Mouse (Mus musculus) forebrain, embryonic 10.5 days (tissue): ENCODE data around the gene Csmd2. TPM values are rescaled to one million over a fixed set of nuclear protein-coding genes. Genes with fewer than 3 reads are reported as not detected.

Experiments used
- DNase-seq: peaks from one replicate; pipeline ENCODE4 v3.0.0-alpha.2; 2017; ENCODE audit warnings: low spot score; ENCODE audit errors: extremely low spot score
- H3K27ac ChIP-seq: fragments of 300-500 bp; sonication (generic); 2 replicates; pipeline ENCODE4 v1.5.1; 2016; ENCODE audit warnings: mild to moderate bottlenecking
- H3K27me3 ChIP-seq: fragments of 300-500 bp; sonication (generic); 2 replicates; pipeline ENCODE4 v1.6.1; 2016; ENCODE audit warnings: mild to moderate bottlenecking; ENCODE audit not compliant: poor library complexity, severe bottlenecking
- H3K36me3 ChIP-seq: fragments of 300-500 bp; sonication (generic); replicated peaks from 2 replicates; pipeline ENCODE4 v1.6.1; 2016; ENCODE audit warnings: mild to moderate bottlenecking, moderate library complexity
- H3K4me1 ChIP-seq: fragments of 300-500 bp; sonication (generic); 2 replicates; pipeline ENCODE4 v1.6.1; 2016
- H3K4me3 ChIP-seq: fragments of 300-500 bp; sonication (generic); 2 replicates; pipeline ENCODE4 v1.5.1; 2016; ENCODE audit warnings: mild to moderate bottlenecking, moderate library complexity
- H3K9me3 ChIP-seq: fragments of 300-500 bp; sonication (generic); 2 replicates; pipeline ENCODE4 v1.6.1; 2016; ENCODE audit warnings: mild to moderate bottlenecking, moderate library complexity
- WGBS: fragments of 180-500 bp; shearing (Covaris S2); methylation state at CpG from one replicate; pipeline ENCODE4 v1.1.7; 2016; 5-methylcytosine and 5-hydroxymethylcytosine counted together
- polyA plus RNA-seq: library from polyadenylated mRNA; unstranded; fragments of >200 nt; fragmentation: Nextera tagmentation; extraction: Ambion mirVana; gene quantifications from 2 replicates; pipeline ENCODE4 v1.2.1, GENCODE M21; 2016

The Csmd2 gene
- polyA plus RNA-seq, 1 experiment from 2014 or later, result 0.40 TPM

DNA sequence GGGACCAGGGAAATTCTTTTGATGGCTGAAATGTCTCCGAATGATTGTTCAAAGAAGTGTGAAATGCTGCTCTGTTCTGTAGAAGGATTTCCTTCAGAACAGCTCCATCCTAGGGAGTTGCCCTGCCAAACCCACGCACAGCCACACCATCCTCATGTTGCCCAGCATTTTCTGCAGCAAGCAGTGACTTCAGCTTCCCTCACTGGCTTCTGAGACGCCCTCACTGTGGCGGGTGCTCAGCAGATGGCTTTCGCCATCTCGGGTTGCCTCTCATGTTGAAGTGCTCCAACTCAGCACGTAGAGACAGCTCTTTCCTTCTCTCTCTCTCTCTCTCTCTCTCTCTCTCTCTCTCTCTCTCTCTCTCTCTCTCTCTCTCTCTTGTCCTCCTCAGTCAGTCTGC is 353.7 kb downstream of the Csmd2 start:
- no peak overlapping the region for H3K27ac ChIP-seq
- no peaks in the 10 kb centered on the region for H3K4me1 ChIP-seq
- no peaks in the 10 kb centered on the region for H3K36me3 ChIP-seq
- no peak overlapping the region for H3K4me3 ChIP-seq
- 83% methylated on average over 7 of the region's 7 CpGs for WGBS
- H3K27me3 ChIP-seq, result no peaks in the 10 kb centered on the region
- H3K9me3 ChIP-seq, result no peaks in the 10 kb centered on the region
- DNase-seq, result no peak

- Histone ChIP-seq H3K27ac (no peak overlapping the region), H3K4me1 (no peaks in the 10 kb centered on the region), H3K27me3 (no peaks in the 10 kb centered on the region), H3K9me3 (no peaks in the 10 kb centered on the region), H3K36me3 (no peaks in the 10 kb centered on the region), H3K4me3 (no peak overlapping the region)
- no peak for DNase-seq
- 73% methylated on average over 1 of the region's 1 CpGs for WGBS
Measured at GRCm38 (mm10) chr4:128342208-128342607, 354.6 kb downstream of the Csmd2 start.

- Histone ChIP-seq H3K9me3 (no peaks in the 10 kb centered on the region), H3K36me3 (no peaks in the 10 kb centered on the region), H3K27me3 (no peaks in the 10 kb centered on the region), H3K27ac (no peak overlapping the region), H3K4me3 (no peak overlapping the region), H3K4me1 (no peaks in the 10 kb centered on the region)
- WGBS, result 91% methylated on average over 11 of the region's 11 CpGs
- DNase-seq, result no peak
Measured at GRCm38 (mm10) chr4:128358751-128359150, 371.1 kb downstream of the Csmd2 start.

DNA sequence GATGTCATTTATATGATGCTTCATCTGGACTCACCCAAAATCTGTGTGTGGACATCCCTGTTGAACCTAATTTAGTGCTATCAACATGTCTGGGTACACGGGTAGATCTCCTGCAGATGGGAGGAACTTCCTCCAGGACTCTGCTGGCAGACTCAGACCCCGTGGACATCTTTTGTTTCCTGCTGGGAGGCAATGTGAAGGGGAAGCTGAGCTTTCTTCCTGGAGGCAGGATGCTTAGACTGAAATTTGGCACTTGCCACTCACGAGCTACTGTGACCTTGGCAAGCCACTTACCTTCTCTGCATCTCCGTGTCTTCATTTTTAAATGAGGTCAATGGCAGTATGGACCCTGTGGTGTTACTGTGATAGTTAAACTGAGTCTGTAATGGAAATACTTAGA is 378.2 kb downstream of the Csmd2 start:
- no peaks in the 10 kb centered on the region for H3K4me1 ChIP-seq
- H3K27me3 ChIP-seq, result no peaks in the 10 kb centered on the region
- 82% methylated on average over 4 of the region's 4 CpGs for WGBS
- no peak for DNase-seq
- H3K9me3 ChIP-seq, result no peaks in the 10 kb centered on the region
- H3K4me3 ChIP-seq, result no peak overlapping the region
- H3K36me3 ChIP-seq, result no peaks in the 10 kb centered on the region
- H3K27ac ChIP-seq, result no peak overlapping the region

- Histone ChIP-seq H3K9me3 (no peaks in the 10 kb centered on the region), H3K4me3 (no peak overlapping the region), H3K27me3 (no peaks in the 10 kb centered on the region), H3K4me1 (no peaks in the 10 kb centered on the region), H3K27ac (no peak overlapping the region), H3K36me3 (no peaks in the 10 kb centered on the region)
- DNase-seq, result no peak
- 95% methylated on average over 6 of the region's 6 CpGs for WGBS
Measured at GRCm38 (mm10) chr4:128368088-128368487, 380.4 kb downstream of the Csmd2 start.

DNA sequence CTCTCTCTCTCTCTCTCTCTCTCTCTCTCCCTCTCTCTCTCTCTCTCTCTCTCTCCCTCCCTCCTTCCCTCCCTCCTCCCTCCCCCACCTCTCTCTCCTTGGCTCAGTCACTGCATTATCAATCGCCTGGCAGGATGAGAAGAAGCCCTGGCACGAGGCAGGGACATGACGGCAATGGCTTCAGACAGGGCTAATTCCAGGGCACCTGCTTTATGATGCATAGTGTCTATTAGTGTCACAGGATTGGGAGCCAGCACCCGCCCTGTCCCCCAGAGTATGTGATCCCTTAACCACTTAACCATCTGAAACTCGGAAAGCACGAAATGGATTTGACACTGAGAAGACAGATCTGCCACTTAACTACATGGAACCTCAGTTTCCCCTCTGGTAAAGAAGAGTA is 384.1 kb downstream of the Csmd2 start:
- DNase-seq, result no peak
- no peak overlapping the region for H3K4me3 ChIP-seq
- WGBS, result 87% methylated on average over 6 of the region's 6 CpGs
- H3K27ac ChIP-seq, result no peak overlapping the region
- H3K4me1 ChIP-seq, result no peaks in the 10 kb centered on the region
- H3K27me3 ChIP-seq, result no peaks in the 10 kb centered on the region
- no peaks in the 10 kb centered on the region for H3K9me3 ChIP-seq
- no peaks in the 10 kb centered on the region for H3K36me3 ChIP-seq

DNA sequence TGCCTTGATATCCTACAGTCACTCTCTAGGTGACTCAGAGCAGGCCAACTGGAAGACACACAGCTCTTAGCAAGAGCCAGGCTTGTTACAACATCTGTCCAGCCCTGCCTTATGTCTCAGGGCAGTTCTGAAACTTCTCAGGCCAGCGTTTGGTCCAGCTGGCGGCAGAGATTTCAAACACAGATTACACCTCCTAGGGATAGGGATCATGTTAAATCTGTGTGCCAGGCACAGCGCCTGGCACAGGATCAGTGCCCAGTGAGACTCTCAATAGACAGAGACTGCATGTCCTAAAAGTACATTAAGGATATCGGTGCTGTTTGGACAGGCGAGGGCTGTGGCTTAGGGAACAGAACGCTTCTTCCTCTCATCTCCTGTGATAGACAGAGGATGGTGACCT is 385.5 kb downstream of the Csmd2 start:
- Histone ChIP-seq H3K27ac (no peak overlapping the region), H3K36me3 (no peaks in the 10 kb centered on the region), H3K27me3 (no peaks in the 10 kb centered on the region), H3K4me3 (no peak overlapping the region), H3K4me1 (no peaks in the 10 kb centered on the region), H3K9me3 (no peaks in the 10 kb centered on the region)
- 88% methylated on average over 6 of the region's 6 CpGs for WGBS
- DNase-seq, result no peak

- no peak for DNase-seq
- Histone ChIP-seq H3K27ac (no peak overlapping the region), H3K4me3 (no peak overlapping the region), H3K9me3 (no peaks in the 10 kb centered on the region), H3K27me3 (no peaks in the 10 kb centered on the region), H3K4me1 (no peaks in the 10 kb centered on the region), H3K36me3 (no peaks in the 10 kb centered on the region)
- WGBS, result 89% methylated on average over 5 of the region's 5 CpGs
Measured at GRCm38 (mm10) chr4:128374051-128374450, 386.4 kb downstream of the Csmd2 start.

DNA sequence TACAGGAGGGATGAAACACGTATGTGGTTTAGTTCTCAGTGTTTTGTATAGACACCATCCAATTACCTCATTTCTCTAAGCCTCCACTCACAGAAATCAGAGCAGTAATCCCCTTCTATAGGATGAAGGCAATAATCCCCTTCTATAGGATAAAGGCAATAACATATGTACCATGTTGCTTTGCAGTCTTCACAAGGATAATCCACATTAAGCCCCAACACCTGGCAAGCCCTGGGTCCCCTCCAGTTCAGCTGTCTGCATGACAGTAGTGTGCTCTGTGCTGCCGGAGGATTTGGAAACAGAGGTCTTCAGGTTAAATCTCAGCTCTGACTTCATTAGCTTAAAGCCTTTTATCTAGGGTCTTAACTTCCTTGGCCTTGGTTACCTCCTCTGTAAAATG is 391.3 kb downstream of the Csmd2 start:
- Histone ChIP-seq H3K4me1 (no peaks in the 10 kb centered on the region), H3K27ac (no peak overlapping the region), H3K27me3 (no peaks in the 10 kb centered on the region), H3K4me3 (no peak overlapping the region), H3K36me3 (no peaks in the 10 kb centered on the region), H3K9me3 (no peaks in the 10 kb centered on the region)
- WGBS, result 51% methylated on average over 2 of the region's 2 CpGs
- no peak for DNase-seq

DNA sequence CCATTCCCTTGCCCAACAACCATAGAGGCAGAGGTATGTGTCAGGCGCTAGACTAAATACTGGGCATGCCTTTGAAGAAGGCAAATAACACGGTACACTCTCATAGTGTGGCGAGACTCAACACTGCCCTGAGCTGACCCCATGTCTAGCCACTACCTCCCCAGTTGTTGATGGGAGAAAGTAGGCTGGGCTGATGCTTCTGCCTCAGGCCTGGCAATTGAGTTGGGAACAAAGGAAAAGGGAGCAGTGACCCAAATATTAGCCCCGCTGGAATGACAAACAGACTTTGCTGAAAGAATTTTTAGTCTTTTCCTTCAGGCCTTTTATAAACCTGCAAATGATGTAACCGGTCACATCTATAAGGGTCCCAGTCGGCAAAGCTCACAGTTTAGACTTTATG is 393.7 kb downstream of the Csmd2 start:
- Histone ChIP-seq H3K9me3 (no peaks in the 10 kb centered on the region), H3K4me3 (no peak overlapping the region), H3K27me3 (no peaks in the 10 kb centered on the region), H3K4me1 (no peaks in the 10 kb centered on the region), H3K36me3 (no peaks in the 10 kb centered on the region), H3K27ac (no peak overlapping the region)
- WGBS, result 90% methylated on average over 6 of the region's 6 CpGs
- no peak for DNase-seq

DNA sequence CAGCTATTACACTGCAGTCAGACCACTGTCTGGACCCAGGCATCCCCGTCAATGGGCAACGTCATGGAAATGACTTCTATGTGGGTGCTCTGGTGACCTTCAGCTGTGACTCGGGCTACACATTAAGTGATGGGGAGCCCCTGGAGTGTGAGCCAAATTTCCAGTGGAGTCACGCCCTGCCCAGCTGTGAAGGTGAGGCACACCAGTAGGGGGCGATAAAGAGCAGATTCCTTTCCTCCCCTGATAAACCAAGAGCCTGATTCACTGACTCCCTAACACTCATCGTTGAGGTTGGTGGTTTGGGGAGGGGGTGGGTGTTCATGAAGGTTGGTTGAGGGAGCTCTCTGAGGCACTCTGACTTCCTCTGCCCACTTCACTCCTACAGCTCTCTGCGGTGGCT is 396.1 kb downstream of the Csmd2 start:
- no peak overlapping the region for H3K4me3 ChIP-seq
- DNase-seq, result no peak
- H3K36me3 ChIP-seq, result no peaks in the 10 kb centered on the region
- no peaks in the 10 kb centered on the region for H3K27me3 ChIP-seq
- H3K9me3 ChIP-seq, result no peaks in the 10 kb centered on the region
- no peak overlapping the region for H3K27ac ChIP-seq
- WGBS, result 90% methylated on average over 7 of the region's 7 CpGs
- H3K4me1 ChIP-seq, result no peaks in the 10 kb centered on the region

DNA sequence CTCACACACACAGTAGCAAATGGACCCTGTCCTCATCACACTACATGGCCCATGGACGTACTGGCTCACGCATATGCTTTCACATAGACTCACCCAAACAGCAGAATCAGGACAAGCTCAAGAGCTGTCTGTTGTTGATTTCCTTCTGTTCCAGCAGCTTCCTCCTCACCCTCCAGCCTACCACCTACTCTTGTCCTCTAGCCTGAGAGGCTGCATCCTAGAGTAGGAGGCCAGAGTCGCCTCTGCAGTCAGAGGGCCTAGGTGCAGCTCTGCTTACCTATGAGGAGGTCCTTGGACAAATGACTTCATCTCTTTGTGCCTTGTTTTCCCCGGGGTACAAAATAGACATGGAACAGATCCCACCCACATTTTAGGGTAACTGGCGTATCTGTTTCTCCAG is 403.8 kb downstream of the Csmd2 start:
- Histone ChIP-seq H3K27me3 (no peaks in the 10 kb centered on the region), H3K4me1 (peaks cover 18% of the 10 kb centered on the region), H3K36me3 (no peaks in the 10 kb centered on the region), H3K4me3 (no peak overlapping the region), H3K27ac (no peak overlapping the region), H3K9me3 (no peaks in the 10 kb centered on the region)
- WGBS, result 91% methylated on average over 5 of the region's 5 CpGs
- no peak for DNase-seq

DNA sequence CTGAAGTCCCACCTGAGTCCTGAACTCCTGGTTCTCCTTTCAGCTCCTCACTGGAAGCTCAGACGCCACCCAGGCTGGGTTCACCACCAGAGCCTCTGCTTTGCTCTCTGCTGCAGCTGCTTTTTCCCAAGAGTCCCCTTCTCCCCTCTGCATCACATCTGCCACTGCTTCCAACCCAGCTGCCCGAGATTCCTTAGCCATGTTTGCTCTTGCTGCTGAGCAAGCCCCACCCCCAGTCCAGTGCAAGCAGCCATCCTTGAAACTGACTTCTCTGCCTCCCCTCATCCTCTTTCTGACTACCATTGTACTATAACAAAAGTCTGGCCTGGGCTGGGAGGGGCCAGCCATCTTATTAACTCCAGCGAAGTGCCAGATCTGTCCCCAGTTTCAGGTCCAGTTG is 404.6 kb downstream of the Csmd2 start:
- no peak overlapping the region for H3K4me3 ChIP-seq
- no peaks in the 10 kb centered on the region for H3K36me3 ChIP-seq
- peaks cover 22% of the 10 kb centered on the region for H3K4me1 ChIP-seq
- 35% methylated on average over 3 of the region's 3 CpGs for WGBS
- DNase-seq, result peak; percentile 18
- no peaks in the 10 kb centered on the region for H3K27me3 ChIP-seq
- H3K9me3 ChIP-seq, result no peaks in the 10 kb centered on the region
- H3K27ac ChIP-seq, result 0 out of 2 replicates have a peak overlapping the region, but pooled peaks have one; percentile 12

DNA sequence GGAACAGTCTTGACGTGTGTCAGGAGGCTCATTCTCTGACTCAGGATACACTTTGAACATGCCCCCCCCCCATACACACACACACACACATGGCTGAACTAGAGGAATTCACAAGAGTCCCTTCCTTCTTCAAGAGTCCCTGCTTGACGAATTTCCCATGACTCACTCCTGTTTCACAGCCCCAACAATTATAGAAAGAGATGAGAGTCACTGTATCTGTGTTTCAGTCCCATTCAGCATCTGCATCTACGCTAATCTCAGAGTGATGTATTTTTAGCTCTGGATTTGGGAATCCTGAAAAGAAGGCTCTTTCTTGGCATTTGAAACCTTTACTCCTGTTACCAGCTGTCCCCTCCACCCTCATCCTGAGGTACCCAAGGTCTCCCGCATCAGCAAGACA is 406.2 kb downstream of the Csmd2 start:
- Histone ChIP-seq H3K4me1 (peaks cover 31% of the 10 kb centered on the region), H3K36me3 (no peaks in the 10 kb centered on the region), H3K9me3 (no peaks in the 10 kb centered on the region), H3K27me3 (no peaks in the 10 kb centered on the region), H3K4me3 (no peak overlapping the region), H3K27ac (no peak overlapping the region)
- WGBS, result 88% methylated on average over 4 of the region's 4 CpGs
- no peak for DNase-seq
